Mouse (Mus musculus) Muller cell, postnatal 12 days (primary cell): ENCODE data around the gene Mum1.

Source experiments
- DNase-seq: peaks from one replicate; pipeline ENCODE4 v3.0.0-alpha.2; 2015; ENCODE audit errors: inconsistent ontology term

Mum1 gene

DNA sequence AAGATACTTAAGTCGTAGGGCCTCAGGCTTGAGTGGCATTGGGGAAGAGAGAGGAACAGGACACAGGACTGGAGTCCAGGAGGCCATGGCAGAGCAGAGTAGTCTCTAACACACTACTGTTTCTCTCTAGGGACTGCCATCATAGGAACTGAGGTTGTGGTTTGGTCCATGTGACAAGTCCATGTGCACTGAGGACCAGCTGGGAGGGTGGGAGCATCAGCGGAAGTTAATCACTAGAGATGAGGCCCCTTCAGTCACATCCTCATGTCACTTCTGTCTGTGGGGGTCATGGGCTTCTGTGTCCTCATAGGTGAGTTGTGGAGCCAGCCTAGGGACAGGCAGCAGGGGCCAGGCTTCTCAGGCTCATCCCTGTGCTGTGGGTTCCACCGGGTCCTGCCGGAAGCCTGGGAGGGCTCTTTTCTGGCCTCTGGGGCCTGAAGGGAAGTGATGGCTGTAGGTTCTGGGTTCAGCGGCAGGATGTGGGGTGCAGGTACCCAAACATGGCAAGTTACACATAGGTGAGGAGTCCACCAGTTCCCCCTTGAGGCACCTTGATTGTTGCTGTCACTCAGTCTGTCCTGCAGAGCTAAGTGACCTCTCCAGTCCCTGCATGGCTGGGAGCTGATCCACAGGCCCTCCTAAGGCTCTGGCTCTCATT lies 45.1 kb downstream of the Mum1 start:
- no peak for DNase-seq

- no peak for DNase-seq
Measured at GRCm38 (mm10) chr10:80271870-80272585, 45.8 kb downstream of the Mum1 start.

DNA sequence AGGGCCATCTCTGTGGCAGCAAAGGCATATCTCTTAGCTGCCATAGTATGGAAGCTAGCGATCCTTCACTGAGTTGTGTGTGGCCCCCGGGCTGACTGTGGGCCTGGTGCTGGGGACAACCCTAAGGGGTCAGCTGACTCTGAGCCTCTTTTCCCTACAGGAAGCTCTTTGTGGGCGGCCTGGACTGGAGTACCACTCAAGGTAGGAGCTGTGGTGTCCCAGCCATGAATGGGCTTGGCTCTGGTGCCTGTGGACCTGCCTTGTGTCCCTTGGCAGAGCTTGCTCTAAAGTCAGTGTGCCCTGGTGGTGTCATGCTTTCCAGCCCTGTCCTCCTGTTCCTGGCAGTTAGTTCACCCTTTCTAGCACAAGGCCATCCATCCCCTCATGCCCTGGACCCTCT lies 47.6 kb downstream of the Mum1 start:
- no peak for DNase-seq

DNA sequence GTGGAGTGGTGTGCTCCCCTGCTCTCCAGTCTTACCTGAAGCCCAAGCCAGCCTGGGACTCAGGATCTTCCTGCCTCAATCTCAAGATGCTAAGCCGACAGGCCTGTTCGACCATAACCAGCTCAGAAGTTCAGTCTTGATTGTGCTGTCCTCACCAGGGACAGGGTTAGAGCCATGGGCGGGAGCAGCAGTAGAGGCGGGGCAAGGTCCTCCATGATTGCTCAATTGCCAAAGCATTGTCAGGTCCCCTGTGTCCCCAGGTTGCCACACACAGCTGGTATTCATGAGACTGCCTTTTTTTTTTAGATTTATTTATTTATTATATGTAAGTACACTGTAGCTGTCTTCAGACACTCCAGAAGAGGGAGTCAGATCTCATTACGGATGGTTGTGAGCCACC lies 50.0 kb downstream of the Mum1 start:
- DNase-seq = no peak

DNA sequence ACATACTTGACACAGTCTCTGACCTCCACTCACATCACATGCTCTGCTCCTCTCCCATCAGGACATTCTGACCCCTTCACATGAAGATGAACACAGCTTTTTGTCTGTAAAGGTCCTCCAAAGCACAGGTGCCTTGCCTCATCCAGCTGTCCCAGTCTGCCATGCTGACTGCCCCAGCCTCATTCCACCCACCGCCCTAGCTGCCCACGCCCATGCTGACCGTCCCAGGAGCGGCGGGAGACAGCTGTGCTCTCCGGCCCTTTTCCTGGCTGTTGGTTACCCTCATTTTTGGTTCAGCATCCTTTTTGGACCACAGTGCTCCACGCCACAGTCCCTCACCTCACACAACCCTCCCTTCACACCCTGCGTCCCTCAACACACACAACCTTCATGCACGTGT lies 52.2 kb downstream of the Mum1 start:
- no peak for DNase-seq

DNA sequence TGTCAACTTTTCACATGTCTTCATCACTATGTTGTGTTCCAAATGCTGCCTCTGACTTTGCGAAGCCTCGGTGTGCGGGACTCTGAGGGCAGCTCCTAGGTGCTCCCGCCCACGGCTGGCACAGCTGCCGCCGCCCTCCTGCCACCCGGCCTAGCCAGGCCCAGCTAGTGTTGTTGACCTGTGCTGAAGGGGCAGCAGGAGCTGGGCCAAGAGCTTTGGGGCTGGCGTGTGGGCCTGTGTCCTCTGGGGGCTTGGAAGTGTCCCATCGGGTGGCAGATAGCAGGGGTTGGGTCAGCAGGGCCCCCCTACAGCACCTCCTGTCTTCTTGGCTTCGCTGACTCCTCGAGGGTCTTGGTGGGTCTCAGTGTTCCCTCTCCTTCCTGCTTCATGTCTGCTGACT lies 53.0 kb downstream of the Mum1 start:
- DNase-seq = no peak

DNA sequence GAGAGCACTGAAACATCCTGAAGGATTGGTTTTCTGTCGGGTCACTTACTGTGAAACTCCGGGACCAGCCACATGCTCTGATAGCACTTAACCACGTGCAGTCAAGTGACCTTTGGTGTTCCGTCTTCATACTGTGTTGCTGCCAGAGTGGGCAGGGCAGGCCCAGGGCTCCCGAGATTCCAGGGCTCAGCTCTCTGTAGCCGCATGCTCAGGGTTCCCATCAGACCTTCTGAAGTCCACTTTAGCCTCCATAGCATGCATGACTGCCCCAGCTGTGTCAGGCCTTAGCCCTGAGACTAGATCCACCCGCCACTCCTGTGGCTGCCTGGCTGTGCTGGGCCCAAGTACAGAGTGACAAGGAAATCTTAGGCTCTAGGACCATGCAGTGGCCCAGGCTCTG lies 55.1 kb downstream of the Mum1 start:
- peak; percentile 52 for DNase-seq

GRCm38 (mm10) chr10:80281921-80282371 lies 55.7 kb downstream of the Mum1 start:
- DNase-seq = peak; percentile 70

DNA sequence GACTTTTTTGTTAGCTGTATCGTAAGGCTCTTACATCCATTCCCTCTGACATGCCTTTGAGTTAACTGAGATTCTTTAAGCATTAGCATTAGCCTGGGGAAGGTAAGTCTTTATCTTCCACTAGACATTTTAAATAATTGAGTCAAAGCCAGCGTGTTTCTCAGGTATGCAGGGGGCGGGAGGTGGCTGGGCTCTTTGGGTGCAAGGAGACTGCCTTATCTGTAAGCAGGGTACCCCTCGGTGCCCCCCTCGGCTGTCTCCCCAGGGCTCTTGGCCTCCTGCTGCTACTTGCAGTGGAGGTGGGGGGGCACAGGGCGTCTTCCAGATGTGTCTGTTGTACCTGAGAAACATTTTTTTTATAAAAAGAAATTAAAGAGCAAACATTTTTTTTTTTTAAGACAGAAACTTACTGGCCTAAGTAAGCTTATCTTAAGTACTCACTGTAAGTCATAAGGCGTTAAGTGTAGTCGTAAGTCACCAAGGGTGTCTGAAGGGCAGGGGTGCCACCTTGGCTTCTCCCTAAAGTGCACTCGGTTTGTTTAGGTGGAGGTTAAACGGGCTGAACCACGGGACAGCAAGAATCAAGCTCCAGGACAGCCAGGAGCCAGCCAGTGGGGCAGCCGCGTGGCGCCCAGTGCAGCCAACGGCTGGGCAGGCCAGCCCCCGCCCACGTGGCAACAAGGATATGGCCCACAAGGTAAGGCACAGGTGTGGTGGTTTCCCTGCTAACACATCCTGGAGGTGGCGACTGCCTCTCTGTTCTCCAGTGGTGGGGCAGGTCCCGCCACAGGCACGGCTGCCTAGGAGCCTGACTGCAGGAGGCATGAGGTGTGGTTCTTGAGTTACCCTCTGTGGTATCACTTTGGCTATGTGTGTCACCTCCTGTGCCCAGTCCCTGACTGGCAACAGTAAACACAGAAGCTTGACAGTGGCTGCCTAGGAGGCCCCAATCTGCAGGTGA lies 56.5 kb downstream of the Mum1 start:
- DNase-seq = no peak

DNA sequence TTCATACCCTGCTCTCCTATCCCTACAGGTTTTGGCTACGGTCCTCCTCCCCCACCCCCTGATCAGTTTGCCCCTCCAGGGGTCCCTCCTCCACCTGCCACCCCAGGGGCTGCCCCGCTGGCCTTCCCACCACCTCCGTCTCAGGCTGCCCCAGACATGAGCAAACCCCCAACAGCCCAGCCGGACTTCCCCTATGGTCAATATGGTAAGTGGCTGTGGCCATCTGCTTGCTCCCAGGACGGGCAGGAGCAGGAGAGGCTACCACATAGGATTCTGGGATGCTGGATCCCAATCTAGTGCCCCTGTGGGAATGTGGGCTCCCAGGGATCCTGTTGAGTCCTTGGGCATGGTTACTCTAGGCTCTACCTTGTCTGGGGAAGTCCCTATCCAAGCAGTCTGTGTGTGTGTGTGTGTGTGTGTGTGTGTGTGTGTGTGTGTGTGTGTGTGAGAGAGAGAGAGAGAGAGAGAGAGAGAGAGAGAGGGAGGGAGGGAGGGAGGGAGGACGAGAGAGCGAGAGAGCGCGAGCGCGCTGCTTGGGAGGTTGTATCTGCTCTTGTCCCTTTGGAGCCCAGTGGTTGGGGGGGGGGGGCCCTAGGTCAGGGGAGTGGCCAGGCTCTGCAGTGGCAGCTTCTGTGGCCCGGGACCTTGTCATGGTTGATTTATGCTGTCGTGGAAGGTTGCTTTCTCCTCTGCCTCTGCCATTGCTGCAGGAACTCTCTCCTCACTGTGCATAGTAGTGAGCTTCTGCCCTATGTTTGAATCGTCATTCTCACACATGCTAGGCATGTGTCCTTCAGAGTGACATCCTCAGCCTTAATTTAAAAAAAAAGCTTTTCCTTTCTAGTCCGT lies 59.2 kb downstream of the Mum1 start:
- DNase-seq = no peak

- no peak for DNase-seq
Measured at GRCm38 (mm10) chr10:80288097-80288496, 61.9 kb downstream of the Mum1 start.

GRCm38 (mm10) chr10:80288657-80289056 lies 62.4 kb downstream of the Mum1 start:
- no peak for DNase-seq

GRCm38 (mm10) chr10:80292251-80293146 lies 66.3 kb downstream of the Mum1 start, which contains the start of gene Rps15:
Gene Rps15, plus strand, starts transcription at chr10:80292453.
- DNase-seq = peak; percentile 97

GRCm38 (mm10) chr10:80293325-80293724 lies 67.1 kb downstream of the Mum1 start:
- no peak for DNase-seq
